Mouse (Mus musculus) urinary bladder, postnatal 25 days (tissue): ENCODE results near the gene Cbr3.
"Not testable (repeated sequence)": the region's sequence is repeated elsewhere in the genome, so short reads cannot be mapped to it uniquely, and the experiment has no call there.

ENCODE experiments used
- DNase-seq: peaks from one replicate; pipeline ENCODE4 v3.0.0; 2022; ENCODE audit warnings: low spot score

Cbr3 gene

DNA sequence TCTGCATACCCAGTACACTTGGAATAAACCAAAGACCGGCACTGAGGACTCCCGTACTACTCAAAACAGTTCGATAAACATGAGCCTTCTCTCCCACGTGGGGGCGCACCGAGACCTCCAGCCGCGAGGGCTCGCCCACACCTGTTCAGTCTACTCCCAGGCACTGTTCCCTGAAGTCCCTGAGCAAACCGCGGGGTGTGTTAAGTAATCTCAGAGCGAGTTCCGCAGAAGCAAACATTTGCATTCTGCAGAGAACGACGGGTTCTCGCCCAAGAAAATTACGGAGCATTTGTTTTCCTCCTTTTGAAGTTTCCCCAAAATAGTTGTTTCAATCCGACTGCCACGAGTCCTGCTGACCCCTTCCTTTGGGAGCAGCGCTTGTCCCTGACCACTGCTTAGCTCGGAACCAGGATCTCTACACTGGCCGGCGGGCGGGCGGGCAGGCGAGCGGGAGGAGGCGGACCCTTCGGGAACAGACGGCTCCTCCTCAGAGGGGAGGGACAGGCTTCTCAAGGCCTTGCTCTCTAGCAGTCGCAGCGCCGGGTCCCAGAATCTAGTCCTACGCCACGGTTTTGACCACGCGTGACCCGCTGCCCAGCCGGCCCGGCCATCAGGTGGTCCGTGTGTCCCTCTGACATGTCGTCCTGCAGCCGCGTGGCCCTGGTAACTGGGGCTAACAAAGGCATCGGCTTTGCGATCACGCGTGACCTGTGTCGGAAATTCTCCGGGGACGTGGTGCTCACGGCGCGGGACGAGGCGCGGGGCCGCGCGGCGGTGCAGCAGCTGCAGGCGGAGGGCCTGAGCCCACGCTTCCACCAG is at the start of gene Cbr3:
Cbr3 (plus strand) TSS at position 527 of the 819 bp plus-strand sequence.
- peak; percentile 66 for DNase-seq

- no peak for DNase-seq
These were observed 39.0 kb upstream of the Cbr3 start for GRCm38 (mm10) chr16:93644006-93644405.

GRCm38 (mm10) chr16:93648441-93649183 is 34.4 kb upstream of the Cbr3 start:
- no peak for DNase-seq

DNA sequence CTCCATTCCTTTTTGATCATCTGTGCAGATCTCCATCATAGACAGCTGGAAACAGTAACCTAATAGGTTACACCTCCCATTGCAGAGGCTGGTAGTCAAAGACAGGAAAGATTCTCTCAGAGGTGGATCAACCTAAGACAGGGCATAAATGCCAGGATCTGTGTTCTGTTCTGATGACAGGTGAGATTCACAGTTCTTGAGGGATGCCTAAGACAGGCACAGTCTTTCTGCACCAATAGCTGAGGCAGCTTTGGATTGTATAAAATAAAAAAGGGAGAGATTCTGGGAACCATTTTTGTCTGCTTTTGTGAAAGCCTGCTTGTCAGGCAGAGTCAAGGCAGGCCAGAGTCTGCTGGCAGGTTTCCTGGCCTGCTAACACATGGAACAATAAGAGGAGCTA is 15.0 kb upstream of the Cbr3 start:
- DNase-seq: no peak

DNA sequence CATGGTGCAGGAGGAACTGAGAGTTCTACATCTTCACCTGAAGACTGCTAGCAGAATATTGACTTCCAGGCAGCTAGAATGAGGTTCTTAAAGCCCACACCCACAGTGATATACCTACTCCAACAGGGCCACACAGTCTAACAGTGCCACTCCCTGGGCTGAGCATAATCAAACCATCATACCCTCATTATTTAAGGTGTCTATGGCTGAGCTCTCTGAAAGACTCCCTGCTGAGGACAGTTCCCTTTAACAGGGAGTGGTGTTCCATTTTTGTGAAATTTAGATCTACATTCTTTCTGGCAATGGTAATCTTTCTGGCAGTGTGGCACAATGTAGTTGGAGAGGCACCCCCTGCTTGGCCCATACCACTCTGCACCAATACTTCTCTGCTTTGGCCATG is 13.5 kb upstream of the Cbr3 start:
- DNase-seq: no peak

- DNase-seq: not testable (repeated sequence)
These were observed 12.5 kb upstream of the Cbr3 start for GRCm38 (mm10) chr16:93670466-93670865.

DNA sequence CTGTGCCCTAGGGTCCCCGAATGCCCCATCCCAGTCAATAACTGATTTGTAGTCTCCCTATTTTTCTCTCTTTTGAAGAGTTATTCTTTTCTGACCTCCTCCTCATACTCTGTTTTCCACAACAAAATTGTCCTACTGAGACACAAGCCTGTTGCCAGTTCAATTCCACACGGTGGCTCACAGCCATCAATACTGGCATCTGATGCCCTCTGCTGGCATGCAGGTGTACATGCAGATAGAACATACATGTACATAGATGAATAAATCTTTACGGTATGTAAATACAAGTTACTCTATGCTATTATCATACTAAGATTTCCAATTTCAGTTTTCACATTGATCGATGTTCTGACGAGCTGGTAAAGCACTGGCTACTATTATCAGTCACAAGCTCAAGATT is 12.0 kb upstream of the Cbr3 start:
- no peak for DNase-seq

DNA sequence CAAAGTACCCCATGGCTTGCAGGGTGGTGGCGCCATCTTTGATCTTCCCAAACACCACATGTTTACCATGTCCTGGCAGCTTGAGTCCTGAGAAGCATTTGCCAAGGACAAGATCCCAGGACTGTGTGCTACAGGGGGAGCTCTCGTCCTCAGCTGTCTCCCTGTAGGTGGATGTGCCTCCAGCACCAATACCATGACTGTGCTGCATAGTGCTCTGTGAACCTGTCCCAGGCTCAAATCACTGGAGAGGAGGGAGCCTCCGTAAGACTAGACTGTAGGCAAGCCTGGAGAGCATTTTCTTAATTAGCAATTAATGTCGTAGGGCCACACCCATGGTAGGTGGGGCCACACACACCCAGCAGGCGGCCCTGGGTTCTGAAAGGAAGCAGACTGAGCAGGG is 6.6 kb upstream of the Cbr3 start:
- DNase-seq: no peak

- no peak for DNase-seq
These were observed 4.8 kb upstream of the Cbr3 start for GRCm38 (mm10) chr16:93678206-93678605.

- no peak for DNase-seq
These were observed 3.9 kb upstream of the Cbr3 start for GRCm38 (mm10) chr16:93679165-93679564.

DNA sequence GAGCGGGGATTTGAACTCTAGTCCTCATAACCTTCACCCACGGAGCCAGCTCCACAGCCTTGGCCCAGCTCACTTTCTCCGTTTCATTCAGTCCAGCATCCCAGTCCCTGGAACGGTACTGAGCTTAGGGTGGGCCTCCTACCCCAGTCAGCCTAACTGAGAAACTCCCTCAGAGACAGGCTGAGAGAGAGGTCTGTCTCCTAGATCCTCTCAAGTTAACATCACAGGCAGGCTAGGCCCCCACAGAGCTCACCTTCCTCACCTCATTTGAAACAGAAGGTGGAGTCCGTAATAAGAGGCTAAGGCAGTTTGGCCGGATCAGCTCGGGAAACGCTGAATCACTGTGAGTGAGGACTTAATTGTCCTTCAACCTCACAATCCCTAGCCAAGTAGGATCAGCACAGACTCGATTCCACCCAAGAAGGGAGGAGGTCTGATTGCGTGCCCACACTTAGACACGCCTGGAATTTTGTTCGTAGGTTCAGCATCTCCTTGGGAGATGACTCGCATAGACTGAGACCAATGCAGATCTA is 793 bp upstream of the Cbr3 start:
- DNase-seq: no peak

GRCm38 (mm10) chr16:93683508-93684236 is 657 bp downstream of the Cbr3 start:
- DNase-seq: peak; percentile 22

DNA sequence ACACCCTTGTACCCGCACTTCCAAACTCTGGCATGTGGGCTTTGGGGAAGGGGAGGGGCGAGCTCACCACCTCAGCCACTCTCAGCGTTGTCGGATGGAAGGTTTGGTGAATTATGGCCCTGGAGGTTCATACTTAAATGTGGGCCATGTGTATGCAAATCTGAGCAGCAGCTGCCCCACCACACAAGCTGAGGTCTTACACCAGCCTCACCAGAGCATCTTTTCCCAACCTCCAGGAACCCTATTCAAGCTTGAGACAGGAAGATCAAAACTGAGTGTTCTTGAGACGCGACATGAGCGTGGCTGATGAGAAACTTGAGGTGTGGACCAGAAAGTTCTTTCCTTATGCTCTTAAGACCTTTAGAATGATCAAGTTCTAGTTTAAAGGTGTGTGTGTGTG is 1.4 kb downstream of the Cbr3 start:
- no peak for DNase-seq

- DNase-seq: not testable (repeated sequence)
These were observed 2.8 kb downstream of the Cbr3 start for GRCm38 (mm10) chr16:93685783-93686182.

DNA sequence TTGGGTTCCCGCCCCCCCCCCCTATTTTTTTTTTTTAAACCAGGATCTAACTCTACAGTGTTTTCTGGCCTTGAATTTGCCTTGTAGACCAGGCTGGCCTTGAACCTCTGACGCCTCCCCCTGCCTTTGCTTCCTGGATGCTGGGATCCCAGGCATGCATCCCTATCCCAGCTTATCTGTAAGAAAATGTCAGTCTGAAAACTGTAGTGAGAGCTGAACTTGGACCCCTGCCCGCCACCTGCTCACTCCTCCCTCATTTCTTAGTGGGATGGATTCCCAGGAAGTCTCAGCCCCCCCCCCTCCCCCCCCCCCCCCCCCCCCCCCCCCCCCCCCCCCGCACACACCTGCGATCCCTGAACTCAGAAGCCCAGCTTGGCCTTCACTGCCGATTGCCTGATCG is 3.4 kb downstream of the Cbr3 start:
- DNase-seq: no peak

DNA sequence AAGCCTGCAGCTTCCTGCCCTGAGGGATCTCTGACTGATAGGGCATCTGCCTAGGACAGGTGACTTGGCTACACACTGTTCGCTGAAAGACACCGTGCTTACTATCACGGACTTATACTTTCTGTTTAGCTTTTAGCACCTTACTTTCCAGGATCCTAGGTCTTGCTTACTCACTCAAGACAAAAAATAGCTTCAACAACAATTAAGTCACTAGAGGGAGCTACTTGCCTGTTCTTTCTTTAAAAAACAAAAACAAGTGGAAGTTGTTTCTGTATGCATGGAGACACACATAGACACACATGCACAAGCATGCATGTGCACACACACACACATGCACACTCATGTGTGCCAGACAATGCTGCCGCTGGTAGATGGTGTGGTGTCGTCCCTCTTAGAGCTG is 3.9 kb downstream of the Cbr3 start:
- no peak for DNase-seq

DNA sequence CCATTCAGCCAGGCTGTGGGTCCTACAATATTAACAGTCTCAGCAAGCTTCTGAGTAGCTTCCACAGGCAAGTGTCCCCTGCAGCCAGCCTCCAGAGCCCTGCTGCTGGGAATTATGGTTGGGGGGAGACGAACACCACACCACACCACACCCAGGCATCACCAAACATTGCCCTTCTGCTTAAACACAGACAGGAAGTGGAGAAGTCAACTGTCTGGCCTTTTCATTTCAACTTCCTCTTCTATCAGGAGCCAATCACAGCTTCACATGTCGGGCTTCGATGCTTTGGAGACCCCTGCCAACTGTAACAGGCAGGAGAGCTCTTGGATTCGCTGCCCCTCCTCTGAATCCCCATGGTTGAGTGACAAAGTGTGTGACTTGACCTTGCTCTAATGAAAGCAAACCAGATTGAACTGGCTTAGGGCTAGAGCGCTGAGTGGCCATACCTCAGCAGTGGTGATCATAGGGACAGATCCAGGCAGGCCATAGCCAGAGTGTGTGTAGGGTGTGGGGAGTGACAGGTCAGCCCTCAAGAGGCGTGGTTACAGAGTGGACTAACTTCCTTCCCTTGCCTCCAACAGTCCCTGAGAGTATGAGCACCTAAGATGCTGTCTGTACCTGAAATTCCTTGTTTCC is 8.3 kb downstream of the Cbr3 start:
- DNase-seq: no peak

- no peak for DNase-seq
These were observed 9.7 kb downstream of the Cbr3 start for GRCm38 (mm10) chr16:93692744-93693143.

DNA sequence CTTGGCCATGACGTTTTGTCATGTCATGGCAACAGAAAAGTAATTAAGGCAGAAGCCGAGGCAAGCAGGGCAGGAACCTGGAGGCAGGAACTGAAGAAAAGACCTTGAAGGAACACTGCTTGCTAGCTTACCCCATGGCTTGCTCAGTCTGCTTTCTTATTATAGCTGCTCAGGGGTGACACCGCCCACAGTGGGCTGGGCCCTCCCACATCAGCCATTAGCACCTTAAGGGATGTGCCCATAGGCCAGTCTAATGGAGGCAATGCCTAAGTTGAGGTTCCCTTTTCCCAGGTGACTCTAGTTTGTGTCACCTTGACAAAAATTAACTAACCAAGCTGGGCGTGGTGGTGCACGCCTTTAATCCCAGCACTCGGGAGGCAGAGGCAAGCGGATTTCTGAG is 24.1 kb downstream of the Cbr3 start:
- DNase-seq: no peak

DNA sequence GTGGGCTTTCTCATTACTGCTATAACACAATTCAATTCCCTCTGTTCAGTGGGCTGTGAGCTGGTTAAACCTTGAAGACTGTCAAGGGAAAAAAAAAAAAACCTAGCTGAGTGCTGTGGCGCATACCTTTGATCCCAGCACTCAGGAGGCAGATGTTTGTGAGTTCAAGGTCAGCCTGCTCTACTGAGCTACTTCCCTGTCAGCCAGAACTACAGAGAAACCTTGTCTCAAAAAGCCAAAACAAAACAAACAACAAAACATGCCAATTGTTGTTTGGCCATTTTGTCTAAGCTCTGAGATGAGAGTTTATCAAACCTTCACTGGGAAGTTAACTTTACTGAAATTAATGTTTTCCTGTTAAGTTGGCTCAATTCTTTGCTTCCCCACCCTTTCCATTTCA is 26.2 kb downstream of the Cbr3 start:
- DNase-seq: no peak

- peak; percentile 60 for DNase-seq
These were observed 27.9 kb downstream of the Cbr3 start for GRCm38 (mm10) chr16:93710924-93711323.
